Mouse (Mus musculus) heart, postnatal 0 days (tissue): ENCODE measurements around the gene Stradb. TPM values are rescaled to one million over a fixed set of nuclear protein-coding genes. Genes with fewer than 3 reads are reported as not detected.

ENCODE experiments used
- ATAC-seq: fragments of 200-750 bp; cut with Nextera tagmentation; 2 replicates; pipeline ENCODE4 v1.8.0; 2017; ENCODE audit warnings: low read depth, moderate number of reproducible peaks, moderate library complexity; ENCODE audit not compliant: insufficient read depth
- DNase-seq: peaks from one replicate; pipeline ENCODE4 v3.0.0-alpha.2; 2016; ENCODE audit warnings: low spot score
- H3K27ac ChIP-seq: fragments of 300-500 bp; sonication (generic); 2 replicates; pipeline ENCODE4 v1.5.1; 2014; ENCODE audit warnings: low read depth, mild to moderate bottlenecking
- H3K27me3 ChIP-seq: fragments of 300-500 bp; sonication (generic); 2 replicates; pipeline ENCODE4 v1.6.1; 2014; ENCODE audit warnings: low read length, mixed read lengths; ENCODE audit not compliant: control insufficient read depth, insufficient read depth
- H3K36me3 ChIP-seq: fragments of 300-500 bp; sonication (generic); replicated peaks from 2 replicates; pipeline ENCODE4 v1.6.1; 2014; ENCODE audit warnings: low read length, mixed read lengths; ENCODE audit not compliant: control insufficient read depth, insufficient read depth
- H3K4me1 ChIP-seq: fragments of 300-500 bp; sonication (generic); 2 replicates; pipeline ENCODE4 v1.6.1; 2014; ENCODE audit warnings: antibody characterized with exemption; ENCODE audit not compliant: control insufficient read depth, insufficient read depth
- H3K4me2 ChIP-seq: fragments of 300-500 bp; sonication (generic); 2 replicates; pipeline ENCODE4 v1.6.1; 2014; ENCODE audit warnings: low read depth, mild to moderate bottlenecking, low read length, moderate library complexity
- H3K4me3 ChIP-seq: fragments of 300-500 bp; sonication (generic); 2 replicates; pipeline ENCODE4 v1.5.1; 2014; ENCODE audit warnings: low read depth, low read length
- H3K9ac ChIP-seq: fragments of 300-500 bp; sonication (generic); replicated peaks from 2 replicates; pipeline ENCODE4 v1.6.1; 2014; ENCODE audit warnings: low read depth, low read length, mixed read lengths
- H3K9me3 ChIP-seq: fragments of 300-500 bp; sonication (generic); replicated peaks from 2 replicates; pipeline ENCODE4 v1.6.1; 2016; ENCODE audit warnings: low read length; ENCODE audit not compliant: control insufficient read depth
- CTCF ChIP-seq: IDR thresholded peaks from 2 replicates; pipeline ENCODE4 v1.5.1; 2016; ENCODE audit warnings: antibody characterized with exemption, control low read depth, low read depth
- EP300 ChIP-seq: IDR thresholded peaks from 2 replicates; pipeline ENCODE4 v1.6.1; 2016; ENCODE audit warnings: antibody characterized with exemption, low read depth
- WGBS: fragments of 180-500 bp; shearing (Covaris S2); extraction: QIAGEN DNeasy Blood & Tissue Kit; methylation state at CpG from one replicate; pipeline ENCODE4 v1.1.7; 2014; 5-methylcytosine and 5-hydroxymethylcytosine counted together
- polyA plus RNA-seq: library from polyadenylated mRNA; unstranded; fragments of >200 nt; fragmentation: Nextera tagmentation; extraction: Ambion mirVana; gene quantifications from 2 replicates; pipeline ENCODE4 v1.2.1, GENCODE M21; 2015
- total RNA-seq: library from RNA; depleted of rRNA; stranded (reverse); fragments of >200 nt; gene quantifications from 2 replicates; pipeline ENCODE4 v1.2.3, GENCODE M21; 2014; ENCODE audit warnings: low replicate concordance; rRNA removed

Stradb gene
- total and polyA plus RNA-seq, 2 experiments from 2014 or later = 22.7 to 25.1 TPM

- DNase-seq = no peak
- Histone ChIP-seq H3K4me2 (no peak overlapping the region), H3K9me3 (no peaks in the 10 kb centered on the region), H3K27me3 (no peaks in the 10 kb centered on the region), H3K4me1 (no peaks in the 10 kb centered on the region), H3K4me3 (no peak overlapping the region), H3K27ac (no peak overlapping the region), H3K36me3 (no peaks in the 10 kb centered on the region), H3K9ac (no peak overlapping the region)
- TF ChIP-seq EP300 (no peak), CTCF (no peak)
- WGBS = 87% methylated on average over 3 of the region's 3 CpGs
- no peak for ATAC-seq
Observed at GRCm38 (mm10) chr1:59021556-59021955, 48.2 kb downstream of the Stradb start.

DNA sequence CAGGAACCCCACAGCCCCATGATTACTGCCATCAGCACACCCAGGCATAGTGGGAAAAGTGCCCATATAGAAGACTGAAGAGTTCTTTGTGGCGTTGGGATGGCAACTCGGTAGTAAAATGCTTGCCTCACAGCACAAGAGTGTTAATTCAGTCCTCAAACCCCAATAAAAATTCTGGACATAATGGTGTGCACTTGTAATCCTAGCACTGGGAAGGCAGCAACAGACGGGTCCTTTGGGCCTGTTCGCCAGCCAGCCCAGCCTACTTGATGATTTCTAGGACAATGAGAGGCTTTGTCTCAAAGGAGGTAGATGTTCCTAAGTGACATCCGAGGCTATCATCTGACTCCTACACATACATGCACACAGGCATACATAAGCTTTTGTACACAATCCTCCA lies 64.4 kb downstream of the Stradb start:
- H3K4me3 ChIP-seq = no peak overlapping the region
- DNase-seq = no peak
- H3K9me3 ChIP-seq = no peaks in the 10 kb centered on the region
- WGBS = 74% methylated on average over 5 of the region's 5 CpGs
- H3K4me2 ChIP-seq = no peak overlapping the region
- no peak for ATAC-seq
- no peak overlapping the region for H3K27ac ChIP-seq
- H3K4me1 ChIP-seq = no peaks in the 10 kb centered on the region
- H3K27me3 ChIP-seq = no peaks in the 10 kb centered on the region
- TF ChIP-seq EP300 (no peak), CTCF (no peak)
- no peaks in the 10 kb centered on the region for H3K36me3 ChIP-seq
- no peak overlapping the region for H3K9ac ChIP-seq

Other genes with a start within 250 kb of the Stradb start
- gene Casp8, start 178.1 kb upstream of the Stradb start, total RNA-seq = 8.2 and 11.9 TPM in 2 replicates
- 10.7 and 12.3 TPM in 2 replicates for gene Casp8, start 178.1 kb upstream of the Stradb start, polyA plus RNA-seq
- 87.2 and 117 TPM in 2 replicates for gene Trak2, start 92 bp upstream of the Stradb start, total RNA-seq
- 26.9 and 32.7 TPM in 2 replicates for gene Trak2, start 92 bp upstream of the Stradb start, polyA plus RNA-seq
- gene C2cd6, start 121.4 kb downstream of the Stradb start, total RNA-seq = not detected in 2 replicates
- not detected in 2 replicates for gene C2cd6, start 121.4 kb downstream of the Stradb start, polyA plus RNA-seq
- 7.6 and 15.9 TPM in 2 replicates for gene Tmem237, start 146.9 kb downstream of the Stradb start, total RNA-seq
- 6.6 and 9.2 TPM in 2 replicates for gene Tmem237, start 146.9 kb downstream of the Stradb start, polyA plus RNA-seq
- gene Mpp4, start 189.9 kb downstream of the Stradb start, total RNA-seq = not detected in 2 replicates
- gene Mpp4, start 189.9 kb downstream of the Stradb start, polyA plus RNA-seq = 0.05 TPM in 1 of 2 replicates, not detected in the other